Mouse (Mus musculus) intestine, embryonic 16.5 days (tissue): ENCODE measurements around the gene 4933428G20Rik. TPM values are rescaled to one million over a fixed set of nuclear protein-coding genes. Genes with fewer than 3 reads are reported as not detected.
A peak's percentile ranks its signal among the peaks of the same experiment; 100 is the strongest.

Source experiments
- ATAC-seq: fragments of 200-750 bp; cut with Nextera tagmentation; 2 replicates; pipeline ENCODE4 v1.8.0; 2017; ENCODE audit warnings: moderate TSS enrichment, moderate library complexity
- H3K27ac ChIP-seq: fragments of 300-500 bp; sonication (generic); 2 replicates; pipeline ENCODE4 v1.5.1; 2014; ENCODE audit warnings: mild to moderate bottlenecking, low read length
- H3K27me3 ChIP-seq: fragments of 300-500 bp; sonication (generic); replicated peaks from 2 replicates; pipeline ENCODE4 v1.6.1; 2014; ENCODE audit warnings: low read length, control low read depth, mixed read lengths; ENCODE audit not compliant: control insufficient read depth, insufficient read depth
- H3K36me3 ChIP-seq: fragments of 300-500 bp; sonication (generic); 2 replicates; pipeline ENCODE4 v1.6.1; 2014; ENCODE audit warnings: low read length, control low read depth; ENCODE audit not compliant: control insufficient read depth, insufficient read depth
- H3K4me1 ChIP-seq: fragments of 300-500 bp; sonication (generic); 2 replicates; pipeline ENCODE4 v1.6.1; 2014; ENCODE audit warnings: low read length, control low read depth, mixed read lengths; ENCODE audit not compliant: control insufficient read depth, insufficient read depth
- H3K4me2 ChIP-seq: fragments of 300-500 bp; sonication (generic); 2 replicates; pipeline ENCODE4 v1.6.1; 2014; ENCODE audit warnings: low read depth, low read length, control low read depth
- H3K4me3 ChIP-seq: fragments of 300-500 bp; sonication (generic); 2 replicates; pipeline ENCODE4 v1.5.1; 2014; ENCODE audit warnings: mild to moderate bottlenecking, low read length
- H3K9ac ChIP-seq: fragments of 300-500 bp; sonication (generic); 2 replicates; pipeline ENCODE4 v1.6.1; 2014; ENCODE audit warnings: low read depth, low read length
- H3K9me3 ChIP-seq: fragments of 300-500 bp; sonication (generic); 2 replicates; pipeline ENCODE4 v1.6.1; 2016; ENCODE audit warnings: low read length, control low read depth; ENCODE audit not compliant: control insufficient read depth
- WGBS: fragments of 180-500 bp; shearing (Covaris S2); extraction: QIAGEN DNeasy Blood & Tissue Kit; methylation state at CpG from one replicate; pipeline ENCODE4 v1.1.7; 2014; 5-methylcytosine and 5-hydroxymethylcytosine counted together
- polyA plus RNA-seq: library from polyadenylated mRNA; unstranded; fragments of >200 nt; fragmentation: Nextera tagmentation; extraction: Ambion mirVana; gene quantifications from 2 replicates; pipeline ENCODE4 v1.2.1, GENCODE M21; 2015

Gene 4933428G20Rik
- polyA plus RNA-seq, 1 experiment from 2014 or later = 0.45 TPM

GRCm38 (mm10) chr11:97442891-97443675, 57.1 kb downstream of the 4933428G20Rik start:
- Histone ChIP-seq H3K27me3 (no peaks in the 10 kb centered on the region), H3K9me3 (no peaks in the 10 kb centered on the region), H3K9ac (no peak overlapping the region), H3K27ac (no peak overlapping the region), H3K4me2 (no peak overlapping the region), H3K4me1 (peaks cover 47% of the 10 kb centered on the region), H3K36me3 (no peaks in the 10 kb centered on the region; the same call in 1 of the 2 replicates), H3K4me3 (no peak overlapping the region)
- ATAC-seq = no peak
- WGBS = 80% methylated on average over 11 of the region's 11 CpGs

GRCm38 (mm10) chr11:97441658-97442125, 58.4 kb downstream of the 4933428G20Rik start:
- Histone ChIP-seq H3K27me3 (no peaks in the 10 kb centered on the region), H3K9ac (peak overlapping the region; percentile 80), H3K27ac (peak overlapping the region; percentile 88), H3K9me3 (no peaks in the 10 kb centered on the region), H3K4me1 (peaks cover 58% of the 10 kb centered on the region), H3K4me2 (peak overlapping the region; percentile 79), H3K4me3 (peak overlapping the region; percentile 66), H3K36me3 (no peaks in the 10 kb centered on the region; the same call in 1 of the 2 replicates)
- 16% methylated on average over 3 of the region's 3 CpGs for WGBS
- no peak for ATAC-seq

- H3K4me2 ChIP-seq = peak overlapping the region; percentile 79
- H3K4me1 ChIP-seq = peaks cover 60% of the 10 kb centered on the region
- no peak for ATAC-seq
- H3K27ac ChIP-seq = peak overlapping the region; percentile 88
- peak overlapping the region; percentile 66 for H3K4me3 ChIP-seq
- WGBS = 34% methylated on average over 15 of the region's 15 CpGs
- no peaks in the 10 kb centered on the region for H3K27me3 ChIP-seq
- H3K9me3 ChIP-seq = no peaks in the 10 kb centered on the region
- peak overlapping the region; percentile 80 for H3K9ac ChIP-seq
- H3K36me3 ChIP-seq = no peaks in the 10 kb centered on the region; the same call in 1 of the 2 replicates
Observed at GRCm38 (mm10) chr11:97441036-97441657, 59.0 kb downstream of the 4933428G20Rik start.

Other genes starting within 250 kb of the 4933428G20Rik start
- gene Npepps, start 219.7 kb downstream of the 4933428G20Rik start, polyA plus RNA-seq = 95.7 and 101 TPM in 2 replicates
- gene Mrpl45, start 184.6 kb downstream of the 4933428G20Rik start, polyA plus RNA-seq = 65.0 and 65.4 TPM in 2 replicates
- 0.11 and 0.13 TPM in 2 replicates for gene Gpr179, start 148.3 kb downstream of the 4933428G20Rik start, polyA plus RNA-seq
- gene Socs7, start 137.8 kb downstream of the 4933428G20Rik start, polyA plus RNA-seq = 1.8 and 2.1 TPM in 2 replicates
- gene Arhgap23, start 84.8 kb downstream of the 4933428G20Rik start, polyA plus RNA-seq = 2.7 and 3.0 TPM in 2 replicates
- gene Srcin1, start 75.8 kb upstream of the 4933428G20Rik start, polyA plus RNA-seq = 0.10 and 0.12 TPM in 2 replicates
- gene Epop, start 129.4 kb upstream of the 4933428G20Rik start, polyA plus RNA-seq = 1.1 and 1.3 TPM in 2 replicates
- 2.2 and 2.6 TPM in 2 replicates for gene Mllt6, start 163.1 kb upstream of the 4933428G20Rik start, polyA plus RNA-seq
- 120 and 135 TPM in 2 replicates for gene Cisd3, start 185.5 kb upstream of the 4933428G20Rik start, polyA plus RNA-seq
- 11.9 and 12.1 TPM in 2 replicates for gene Pcgf2, start 200.2 kb upstream of the 4933428G20Rik start, polyA plus RNA-seq
- 419 and 429 TPM in 2 replicates for gene Psmb3, start 203.1 kb upstream of the 4933428G20Rik start, polyA plus RNA-seq
- 0.71 and 0.86 TPM in 2 replicates for gene Pip4k2b, start 244.4 kb upstream of the 4933428G20Rik start, polyA plus RNA-seq